Mouse (Mus musculus) forebrain, embryonic 16.5 days (tissue): ENCODE data around the gene Clec2h. TPM values are rescaled to one million over a fixed set of nuclear protein-coding genes. Genes with fewer than 3 reads are reported as not detected.

ENCODE experiments used
- ATAC-seq: fragments of 200-750 bp; cut with Nextera tagmentation; 2 replicates; pipeline ENCODE4 v1.8.0; 2017; ENCODE audit warnings: mild to moderate bottlenecking, moderate library complexity
- H3K27ac ChIP-seq: fragments of 300-500 bp; sonication (generic); 2 replicates; pipeline ENCODE4 v1.5.1; 2014; ENCODE audit warnings: low read length, control low read depth
- H3K27me3 ChIP-seq: fragments of 300-500 bp; sonication (generic); replicated peaks from 2 replicates; pipeline ENCODE4 v1.6.1; 2014; ENCODE audit warnings: low read length; ENCODE audit not compliant: control insufficient read depth, insufficient read depth
- H3K36me3 ChIP-seq: fragments of 300-500 bp; sonication (generic); 2 replicates; pipeline ENCODE4 v1.6.1; 2014; ENCODE audit not compliant: control insufficient read depth, insufficient read depth
- H3K4me1 ChIP-seq: fragments of 300-500 bp; sonication (generic); replicated peaks from 2 replicates; pipeline ENCODE4 v1.6.1; 2014; ENCODE audit warnings: low read length; ENCODE audit not compliant: control insufficient read depth, insufficient read depth
- H3K4me2 ChIP-seq: fragments of 300-500 bp; sonication (generic); 2 replicates; pipeline ENCODE4 v1.6.1; 2014; ENCODE audit warnings: mild to moderate bottlenecking, low read length, control low read depth
- H3K4me3 ChIP-seq: fragments of 300-500 bp; sonication (generic); replicated peaks from 2 replicates; pipeline ENCODE4 v1.5.1; 2014; ENCODE audit warnings: mild to moderate bottlenecking, low read length, control low read depth
- H3K9ac ChIP-seq: fragments of 300-500 bp; sonication (generic); replicated peaks from 2 replicates; pipeline ENCODE4 v1.6.1; 2014; ENCODE audit warnings: low read depth, low read length, control low read depth
- H3K9me3 ChIP-seq: fragments of 300-500 bp; sonication (generic); 2 replicates; pipeline ENCODE4 v1.6.1; 2016; ENCODE audit warnings: low read length; ENCODE audit not compliant: control insufficient read depth
- WGBS: fragments of 180-500 bp; shearing (Covaris S2); extraction: QIAGEN DNeasy Blood & Tissue Kit; methylation state at CpG from one replicate; pipeline ENCODE4 v1.1.7; 2014; 5-methylcytosine and 5-hydroxymethylcytosine counted together
- polyA plus RNA-seq: library from polyadenylated mRNA; unstranded; fragments of >200 nt; fragmentation: Nextera tagmentation; extraction: Ambion mirVana; gene quantifications from 2 replicates; pipeline ENCODE4 v1.2.1, GENCODE M21; 2015

Gene Clec2h
- polyA plus RNA-seq, 1 experiment from 2014 or later, result not detected

DNA sequence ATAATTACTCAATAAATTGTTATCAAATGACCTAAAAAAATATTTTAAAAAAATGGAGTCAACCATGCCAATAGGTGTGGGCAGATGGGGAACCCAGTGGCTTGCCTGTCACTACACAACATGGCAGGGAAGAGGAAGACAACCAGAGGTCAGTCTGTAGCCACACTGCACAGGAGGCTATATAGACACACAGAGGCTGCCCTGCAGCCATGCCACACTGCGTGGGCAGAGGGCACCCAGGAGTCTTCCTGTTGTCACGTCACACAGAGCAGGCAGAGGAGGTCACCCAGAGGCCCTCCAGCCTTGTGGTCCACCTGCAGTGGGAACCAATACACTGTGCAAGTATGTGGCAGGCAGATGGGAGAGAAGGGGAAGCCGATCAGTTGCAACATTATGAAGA lies 39.5 kb downstream of the Clec2h start:
- ATAC-seq, result no peak
- no peaks in the 10 kb centered on the region for H3K36me3 ChIP-seq
- no peak overlapping the region for H3K4me2 ChIP-seq
- no peak overlapping the region for H3K4me3 ChIP-seq
- no peak overlapping the region for H3K9ac ChIP-seq
- H3K27ac ChIP-seq, result no peak overlapping the region
- no peaks in the 10 kb centered on the region for H3K27me3 ChIP-seq
- no peaks in the 10 kb centered on the region for H3K4me1 ChIP-seq
- H3K9me3 ChIP-seq, result no peaks in the 10 kb centered on the region
- 92% methylated on average over 3 of the region's 3 CpGs for WGBS

DNA sequence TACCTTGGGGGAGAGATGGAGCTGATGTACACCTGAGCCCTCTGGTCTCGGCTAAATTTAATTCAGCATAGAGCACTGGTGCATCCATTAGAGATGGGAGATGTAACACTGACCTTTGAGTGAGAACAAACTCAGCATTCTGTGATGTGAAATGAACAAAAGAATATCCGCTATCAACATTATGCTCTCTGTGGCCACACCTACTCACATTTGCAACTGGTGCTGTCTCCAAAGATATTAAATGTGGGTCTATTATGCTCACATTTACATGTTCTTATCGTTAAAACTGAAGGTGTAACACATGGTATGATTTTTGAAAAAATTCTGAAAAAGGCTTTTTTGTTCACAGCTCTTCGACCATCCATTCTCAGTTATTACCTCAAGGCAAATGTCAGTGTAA lies 60.8 kb downstream of the Clec2h start, which contains the start of gene Klrb1:
Klrb1 (minus strand) TSS at position 101 of the 400 bp plus-strand sequence.
- Histone ChIP-seq H3K4me3 (no peak within 1 kb of the TSS), H3K9me3 (no peaks in the 10 kb centered on the region), H3K4me2 (no peak within 1 kb of the TSS), H3K9ac (no peak within 1 kb of the TSS), H3K27me3 (no peaks in the 10 kb centered on the region), H3K4me1 (no peaks in the 10 kb centered on the region), H3K27ac (no peak within 1 kb of the TSS), H3K36me3 (no peaks in the 10 kb centered on the region)
- ATAC-seq, result no peak
- WGBS, result 84% methylated on average over 4 of the region's 4 CpGs

Other genes with a start within 250 kb of the Clec2h start
- gene Itfg2, start 237.5 kb upstream of the Clec2h start, polyA plus RNA-seq, result 37.7 and 43.0 TPM in 2 replicates
- gene Fkbp4, start 223.7 kb upstream of the Clec2h start, polyA plus RNA-seq, result 428 TPM in 2 replicates
- not detected in 2 replicates for gene Pzp, start 135.7 kb upstream of the Clec2h start, polyA plus RNA-seq
- 3.4 and 3.9 TPM in 2 replicates for gene A2ml1, start 80.8 kb upstream of the Clec2h start, polyA plus RNA-seq
- not detected in 2 replicates for gene Klrb1a, start 38.9 kb upstream of the Clec2h start, polyA plus RNA-seq
- gene Klrb1, start 60.7 kb downstream of the Clec2h start, polyA plus RNA-seq, result not detected in 2 replicates
- 0.15 TPM in 1 of 2 replicates, not detected in the other for gene Klrb1c, start 126.8 kb downstream of the Clec2h start, polyA plus RNA-seq
- not detected in 2 replicates for gene Gm44511, start 163.9 kb downstream of the Clec2h start, polyA plus RNA-seq
- not detected in 2 replicates for gene Klrb1b, start 163.9 kb downstream of the Clec2h start, polyA plus RNA-seq
- not detected in 2 replicates for gene Clec2i, start 225.2 kb downstream of the Clec2h start, polyA plus RNA-seq
- gene BC035044, start 228.7 kb downstream of the Clec2h start, polyA plus RNA-seq, result 0.31 and 0.34 TPM in 2 replicates